ENCODE assay signal across 8 mouse cellular contexts in the genomic region with DNA sequence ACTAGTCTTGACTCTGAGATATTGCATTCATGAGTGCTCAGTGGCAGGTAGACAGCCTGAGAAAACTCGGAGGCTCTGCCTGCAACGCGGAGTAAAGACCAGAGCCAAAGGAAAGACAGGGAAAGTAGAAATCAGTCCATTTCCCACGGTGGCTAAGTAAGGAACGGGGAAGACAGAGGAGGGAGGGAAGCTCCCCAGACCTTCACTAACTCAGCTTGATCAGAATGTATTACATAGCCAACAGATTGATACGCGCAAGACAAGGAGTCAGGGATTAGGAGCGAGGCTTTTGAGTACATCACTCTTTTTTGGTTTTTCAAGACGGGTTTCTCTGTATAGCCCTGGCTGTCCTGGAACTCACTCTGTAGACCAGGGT. TPM values are rescaled to one million over a fixed set of nuclear protein-coding genes. Genes with fewer than 3 reads are reported as not detected.
DNase-seq lines count a peak whose midpoint lies in the region; ATAC-seq and TF ChIP-seq lines count a peak whose summit lies in the region.

No protein-coding gene starts in this region.

- H3K27ac ChIP-seq in heart, postnatal 0 days (ENCODE audit: low read depth): peak overlapping the region; percentile 97
- peak overlapping the region; percentile 87 for H3K27ac ChIP-seq in bone marrow macrophage, adult 2 months (ENCODE audit: insufficient read depth, low read depth, low read length)
- no peak overlapping the region for H3K27ac ChIP-seq in hindbrain, postnatal 0 days
- H3K27ac ChIP-seq in midbrain, embryonic 14.5 days (replicated peaks; ENCODE audit: low read depth, low read length): no peak overlapping the region

- no peaks in the 10 kb centered on the region for H3K36me3 ChIP-seq in heart, postnatal 0 days (replicated peaks; ENCODE audit: control insufficient read depth, insufficient read depth, low read length)
- H3K36me3 ChIP-seq in hindbrain, postnatal 0 days (ENCODE audit: insufficient read depth, low read length): no peaks in the 10 kb centered on the region
- no peaks in the 10 kb centered on the region for H3K36me3 ChIP-seq in midbrain, embryonic 14.5 days (ENCODE audit: control insufficient read depth, insufficient read depth, low read length)

- 2% methylated on average over 9 of the region's 9 CpGs for WGBS in heart, postnatal 0 days
- 7% methylated on average over 9 of the region's 9 CpGs for WGBS in hindbrain, postnatal 0 days
- 4% methylated on average over 9 of the region's 9 CpGs for WGBS in midbrain, embryonic 14.5 days

- H3K27me3 ChIP-seq in heart, postnatal 0 days (ENCODE audit: control insufficient read depth, insufficient read depth, low read length): no peaks in the 10 kb centered on the region
- H3K27me3 ChIP-seq in hindbrain, postnatal 0 days (ENCODE audit: insufficient read depth, low read length): peaks cover 46% of the 10 kb centered on the region
- H3K27me3 ChIP-seq in midbrain, embryonic 14.5 days (ENCODE audit: control insufficient read depth, insufficient read depth, low read length): peaks cover 58% of the 10 kb centered on the region

- TF ChIP-seq CTCF in heart, postnatal 0 days (IDR thresholded peaks at IDR 0.05; ENCODE audit: low read depth): no peak
- no peak; the same call in 1 of the 2 replicates for TF ChIP-seq CTCF in bone marrow macrophage, adult 2 months (IDR thresholded peaks at IDR 0.05; ENCODE audit: low read depth, low read length)
- no peak for TF ChIP-seq CTCF in hindbrain, postnatal 0 days (IDR thresholded peaks at IDR 0.05; ENCODE audit: low read depth)

- TF ChIP-seq POLR2A in bone marrow macrophage, adult 2 months (IDR thresholded peaks at IDR 0.05; ENCODE audit: borderline replicate concordance, low read depth, low read length): no peak

- peaks cover 38% of the 10 kb centered on the region for H3K4me1 ChIP-seq in heart, postnatal 0 days (ENCODE audit: control insufficient read depth, insufficient read depth)
- H3K4me1 ChIP-seq in bone marrow macrophage, adult 2 months (ENCODE audit: control insufficient read depth, insufficient read depth, low read length): peaks cover 31% of the 10 kb centered on the region
- peaks cover 9% of the 10 kb centered on the region for H3K4me1 ChIP-seq in hindbrain, postnatal 0 days (ENCODE audit: insufficient read depth, low read length)
- peaks cover 14% of the 10 kb centered on the region for H3K4me1 ChIP-seq in midbrain, embryonic 14.5 days (ENCODE audit: control insufficient read depth, insufficient read depth, low read length)

- H3K9me3 ChIP-seq in heart, postnatal 0 days (replicated peaks; ENCODE audit: control insufficient read depth, low read length): no peaks in the 10 kb centered on the region
- no peaks in the 10 kb centered on the region for H3K9me3 ChIP-seq in hindbrain, postnatal 0 days (ENCODE audit: low read length)
- H3K9me3 ChIP-seq in midbrain, embryonic 14.5 days (ENCODE audit: control insufficient read depth, low read length): no peaks in the 10 kb centered on the region

- H3K4me3 ChIP-seq in heart, postnatal 0 days (ENCODE audit: low read depth, low read length): peak overlapping the region; percentile 73
- H3K4me3 ChIP-seq in bone marrow macrophage, adult 2 months (ENCODE audit: insufficient read depth, low read length): peak overlapping the region; percentile 93
- no peak overlapping the region; the same call in 1 of the 2 replicates for H3K4me3 ChIP-seq in hindbrain, postnatal 0 days (ENCODE audit: low read length)
- 0 out of 2 replicates have a peak overlapping the region, but pooled peaks have one; percentile 5 for H3K4me3 ChIP-seq in midbrain, embryonic 14.5 days (replicated peaks; ENCODE audit: low read depth, low read length)

- ATAC-seq in heart, postnatal 0 days (ENCODE audit: insufficient read depth, low read depth): no peak
- no peak for ATAC-seq in hindbrain, postnatal 0 days
- ATAC-seq in midbrain, embryonic 14.5 days (ENCODE audit: low FRiP score, low TSS enrichment): no peak

- TF ChIP-seq EP300 in heart, postnatal 0 days (IDR thresholded peaks at IDR 0.05; ENCODE audit: low read depth): no peak

- H3K4me2 ChIP-seq in heart, postnatal 0 days (ENCODE audit: low read depth, low read length): peak overlapping the region; percentile 94
- H3K4me2 ChIP-seq in hindbrain, postnatal 0 days (ENCODE audit: low read depth, low read length): peak overlapping the region; percentile 98; the same call in 1 of the 2 replicates
- peak overlapping the region; percentile 29; the same call in 1 of the 2 replicates for H3K4me2 ChIP-seq in midbrain, embryonic 14.5 days (ENCODE audit: low read length)

- peak overlapping the region; percentile 70 for H3K9ac ChIP-seq in heart, postnatal 0 days (replicated peaks; ENCODE audit: low read depth, low read length)
- H3K9ac ChIP-seq in hindbrain, postnatal 0 days (replicated peaks; ENCODE audit: low read length): no peak overlapping the region
- H3K9ac ChIP-seq in midbrain, embryonic 14.5 days (replicated peaks; ENCODE audit: low read length): no peak overlapping the region

- DNase-seq in heart, postnatal 0 days (ENCODE audit: low spot score): no peak
- DNase-seq in heart, adult 11 months: no peak
- DNase-seq in hindbrain, postnatal 0 days (ENCODE audit: low spot score): no peak
- no peak for DNase-seq in midbrain, embryonic 14.5 days
- no peak for DNase-seq in ovary, postnatal 10 days (ENCODE audit: low spot score)
- no peak for DNase-seq in embryo, embryonic 10 days (ENCODE audit: low spot score)
- DNase-seq in thymus, adult 18-20 months: no peak

RNA-seq across cellular contexts. Expression of a gene that starts 1.3 kb away (rescaled TPM):
- total RNA-seq in heart, postnatal 0 days (2014; rRNA removed; ENCODE audit: low replicate concordance): 84.5 and 121 TPM in 2 replicates
- 52.0 and 56.1 TPM in 2 replicates for polyA plus RNA-seq in heart, postnatal 0 days (2015; fragmentation: Nextera tagmentation; extraction: Ambion mirVana)
- 12.2 and 12.5 TPM in 2 replicates for polyA plus RNA-seq in bone marrow macrophage, adult 2 months (2012; ENCODE audit: insufficient read depth, insufficient read length, missing spikeins)
- total RNA-seq in hindbrain, postnatal 0 days (2014; rRNA removed): 0.58 and 4.7 TPM in 2 replicates
- polyA plus RNA-seq in hindbrain, postnatal 0 days (2015; fragmentation: Nextera tagmentation; extraction: Ambion mirVana): 2.2 and 3.1 TPM in 2 replicates
- polyA plus RNA-seq in midbrain, embryonic 14.5 days (2014; fragmentation: Nextera tagmentation; extraction: Ambion mirVana): 0.25 and 0.31 TPM in 2 replicates

RNA-seq across cellular contexts. Expression of a gene that starts 20.1 kb away (rescaled TPM):
- 71.3 and 71.6 TPM in 2 replicates for total RNA-seq in heart, postnatal 0 days (2014; rRNA removed; ENCODE audit: low replicate concordance)
- 62.7 and 66.3 TPM in 2 replicates for polyA plus RNA-seq in heart, postnatal 0 days (2015; fragmentation: Nextera tagmentation; extraction: Ambion mirVana)
- polyA plus RNA-seq in bone marrow macrophage, adult 2 months (2012; ENCODE audit: insufficient read depth, insufficient read length, missing spikeins): 45.1 and 48.0 TPM in 2 replicates
- 86.9 and 115 TPM in 2 replicates for total RNA-seq in hindbrain, postnatal 0 days (2014; rRNA removed)
- 125 and 129 TPM in 2 replicates for polyA plus RNA-seq in hindbrain, postnatal 0 days (2015; fragmentation: Nextera tagmentation; extraction: Ambion mirVana)
- 130 and 150 TPM in 2 replicates for polyA plus RNA-seq in midbrain, embryonic 14.5 days (2014; fragmentation: Nextera tagmentation; extraction: Ambion mirVana)

Comparison
In these comparisons a context has a peak if more than half of its experiments do, and no peak if none do; other contexts are left out.
1. H3K27ac ChIP-seq: peak in heart, postnatal 0 days (single experiment) and bone marrow macrophage, adult 2 months (single experiment); none in hindbrain, postnatal 0 days (single experiment) and midbrain, embryonic 14.5 days (single experiment).
2. H3K4me2 ChIP-seq: peak in every context shown above with its lines; median percentile 98 in hindbrain, postnatal 0 days; 94 in heart, postnatal 0 days; 29 in midbrain, embryonic 14.5 days.